Mouse (Mus musculus): ENCODE measurements around the gene Srp14.

Srp14 gene

GRCm38 (mm10) chr2:118490241-118491091 lies 11.0 kb upstream of the Srp14 start:
- DNase-seq (ENCODE audit: low spot score), result peak; percentile 39

GRCm38 (mm10) chr2:118487806-118488205 lies 8.3 kb upstream of the Srp14 start:
- DNase-seq (ENCODE audit: low spot score), result no peak

GRCm38 (mm10) chr2:118486933-118487332 lies 7.4 kb upstream of the Srp14 start:
- peak; percentile 41 for DNase-seq (ENCODE audit: low spot score)

GRCm38 (mm10) chr2:118485415-118485814 lies 5.9 kb upstream of the Srp14 start:
- no peak for DNase-seq (ENCODE audit: low spot score)

- no peak for DNase-seq (ENCODE audit: low spot score)
Measured at GRCm38 (mm10) chr2:118484386-118484898, 4.9 kb upstream of the Srp14 start.

GRCm38 (mm10) chr2:118483032-118483431 lies 3.5 kb upstream of the Srp14 start:
- no peak for DNase-seq (ENCODE audit: low spot score)

- no peak for DNase-seq (ENCODE audit: low spot score)
Measured at GRCm38 (mm10) chr2:118480886-118481285, 1.4 kb upstream of the Srp14 start.

- DNase-seq (ENCODE audit: low spot score), result no peak
Measured at GRCm38 (mm10) chr2:118478833-118479549, 520 bp downstream of the Srp14 start.

- DNase-seq (ENCODE audit: low spot score), result no peak
Measured at GRCm38 (mm10) chr2:118468354-118468753, 11.2 kb downstream of the Srp14 start.

GRCm38 (mm10) chr2:118466601-118467000 lies 12.9 kb downstream of the Srp14 start:
- no peak for DNase-seq (ENCODE audit: low spot score)

- DNase-seq (ENCODE audit: low spot score), result no peak
Measured at GRCm38 (mm10) chr2:118465894-118466293, 13.6 kb downstream of the Srp14 start.

GRCm38 (mm10) chr2:118464450-118464849 lies 15.1 kb downstream of the Srp14 start:
- no peak for DNase-seq (ENCODE audit: low spot score)

GRCm38 (mm10) chr2:118463480-118463879 lies 16.0 kb downstream of the Srp14 start:
- no peak for DNase-seq (ENCODE audit: low spot score)

- DNase-seq (ENCODE audit: low spot score), result no peak
Measured at GRCm38 (mm10) chr2:118461480-118462165, 17.9 kb downstream of the Srp14 start.

- peak; percentile 25 for DNase-seq (ENCODE audit: low spot score)
Measured at GRCm38 (mm10) chr2:118457463-118458261, 21.8 kb downstream of the Srp14 start.

GRCm38 (mm10) chr2:118457029-118457428 lies 22.5 kb downstream of the Srp14 start:
- DNase-seq (ENCODE audit: low spot score), result no peak

GRCm38 (mm10) chr2:118451056-118451455 lies 28.5 kb downstream of the Srp14 start:
- no peak for DNase-seq (ENCODE audit: low spot score)

- DNase-seq (ENCODE audit: low spot score), result peak; percentile 66
Measured at GRCm38 (mm10) chr2:118448181-118448580, 31.3 kb downstream of the Srp14 start.

GRCm38 (mm10) chr2:118445696-118446674 lies 33.5 kb downstream of the Srp14 start:
- peak; percentile 40 for DNase-seq (ENCODE audit: low spot score)

GRCm38 (mm10) chr2:118442723-118443122 lies 36.8 kb downstream of the Srp14 start:
- no peak for DNase-seq (ENCODE audit: low spot score)
